Mouse (Mus musculus) thymus, postnatal 10 days (tissue): Measurements from ENCODE around the gene Gm4131.

Source experiments
- DNase-seq, 2 experiments: peaks; one replicate each; pipeline ENCODE4 v3.0.0; 2021; ENCODE audit warnings: low spot score in 2 of 2

The Gm4131 gene

DNA sequence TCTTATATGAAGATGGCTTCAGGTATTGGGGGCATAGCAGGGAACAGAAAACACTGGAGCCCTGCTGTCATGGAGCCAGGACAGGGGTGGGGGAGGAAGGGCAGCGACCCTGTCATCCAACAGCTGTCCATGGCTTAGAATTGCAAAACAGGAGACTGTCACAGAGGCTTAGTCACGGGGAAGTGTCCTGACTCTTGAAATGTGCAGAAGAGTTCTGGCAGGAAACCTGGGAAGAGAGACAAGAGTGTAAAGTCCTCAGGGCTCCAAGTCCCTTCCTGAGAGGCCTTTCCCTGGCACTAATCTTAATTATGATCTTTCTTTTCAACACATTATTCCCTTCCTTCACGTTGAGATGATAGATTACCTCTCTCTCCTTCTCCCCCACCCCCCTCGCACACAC lies 16.6 kb downstream of the Gm4131 start:
- no peak for DNase-seq

DNA sequence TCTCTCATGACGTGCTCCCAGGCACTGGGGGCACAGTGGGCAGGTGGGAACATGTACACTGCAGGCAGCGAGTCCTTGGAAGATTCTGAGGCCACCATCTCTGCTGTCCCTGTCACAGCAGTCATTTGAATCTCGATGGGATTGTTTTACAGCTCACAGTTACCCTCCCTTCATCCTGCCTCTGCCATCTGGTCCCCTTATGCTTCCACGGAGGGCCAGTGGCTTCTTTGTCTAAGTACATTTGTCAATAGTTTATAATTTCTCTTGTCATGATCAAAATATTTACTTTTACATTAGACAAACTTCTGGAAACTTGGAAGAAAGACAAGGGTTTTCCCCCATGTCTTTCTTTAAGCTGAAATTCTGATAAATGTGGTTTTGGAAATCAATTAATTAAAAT lies 20.0 kb downstream of the Gm4131 start:
- DNase-seq = no peak

DNA sequence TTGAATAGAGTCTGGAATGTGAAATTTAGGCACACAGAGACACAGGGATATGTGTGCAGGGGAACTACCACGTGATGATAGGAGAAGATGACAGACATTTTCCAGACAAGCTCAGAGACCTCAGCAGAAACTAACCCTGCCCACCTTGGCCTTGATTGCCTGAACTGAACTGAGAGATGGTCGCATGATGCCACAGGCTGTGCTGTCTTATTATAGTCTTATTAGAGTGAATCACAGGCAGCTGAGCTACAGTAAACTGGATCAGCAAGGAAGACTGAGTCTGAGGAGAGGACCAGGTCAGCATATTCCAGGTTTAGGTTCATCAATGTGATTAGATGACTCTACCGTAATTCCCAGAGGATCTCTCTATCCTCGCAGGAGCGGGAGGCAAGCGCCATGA lies 20.4 kb downstream of the Gm4131 start:
- no peak for DNase-seq

DNA sequence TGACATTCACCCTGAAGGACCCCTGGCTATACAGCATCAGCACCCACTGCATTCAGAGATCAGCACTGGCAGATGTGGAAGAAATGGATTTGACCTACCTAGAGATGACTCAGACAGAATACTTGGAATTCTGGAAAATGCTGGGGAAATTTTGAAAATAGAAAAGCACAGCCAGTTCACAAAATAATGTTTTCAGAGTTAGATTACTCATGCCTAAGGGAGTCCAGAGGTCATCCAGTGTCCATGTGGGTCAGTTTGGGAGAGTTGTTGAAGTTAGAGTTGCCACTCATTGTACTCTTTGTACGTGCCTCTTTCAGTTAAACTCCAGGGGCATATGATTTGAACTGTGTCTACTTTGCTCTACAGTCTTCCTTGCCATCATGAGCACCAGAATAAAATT lies 25.0 kb downstream of the Gm4131 start:
- DNase-seq = no peak

DNA sequence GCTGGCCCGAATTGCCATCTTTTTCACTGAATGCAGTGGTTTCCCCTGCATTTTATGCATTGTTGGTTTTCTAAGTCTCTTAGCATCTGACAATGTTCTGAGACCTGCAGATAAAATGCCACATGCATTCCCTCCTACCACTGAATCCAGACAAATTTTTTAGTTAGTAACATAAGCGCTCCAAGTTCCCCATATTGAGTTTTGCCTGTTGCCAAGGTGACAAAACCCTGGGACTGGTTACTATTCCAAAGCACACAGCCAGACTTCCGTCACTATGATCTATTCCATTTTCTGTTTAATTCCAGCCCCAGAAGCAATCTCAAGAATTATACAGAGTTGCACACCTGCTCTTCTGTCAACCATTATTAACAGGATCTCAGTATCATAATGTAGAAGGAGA lies 26.9 kb downstream of the Gm4131 start:
- no peak for DNase-seq

DNA sequence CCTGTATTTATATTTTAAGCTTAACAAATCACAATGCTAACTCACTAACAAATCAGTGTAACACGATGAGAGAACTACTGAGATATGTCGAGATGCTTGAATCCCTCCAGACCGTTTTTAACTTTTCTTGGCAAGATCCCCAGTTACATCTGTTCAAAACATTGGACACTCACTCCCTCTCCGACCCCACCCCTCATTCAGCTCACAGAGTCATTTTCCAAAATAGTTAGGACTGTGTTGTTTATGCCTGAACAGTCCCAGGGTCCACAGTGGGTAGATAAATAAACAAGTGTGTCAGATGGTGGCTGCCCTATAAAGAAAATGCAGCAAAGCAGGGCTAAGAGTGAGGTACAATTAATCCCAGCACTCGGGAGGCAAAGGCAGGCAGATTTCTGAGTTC lies 29.7 kb downstream of the Gm4131 start:
- DNase-seq = no peak

DNA sequence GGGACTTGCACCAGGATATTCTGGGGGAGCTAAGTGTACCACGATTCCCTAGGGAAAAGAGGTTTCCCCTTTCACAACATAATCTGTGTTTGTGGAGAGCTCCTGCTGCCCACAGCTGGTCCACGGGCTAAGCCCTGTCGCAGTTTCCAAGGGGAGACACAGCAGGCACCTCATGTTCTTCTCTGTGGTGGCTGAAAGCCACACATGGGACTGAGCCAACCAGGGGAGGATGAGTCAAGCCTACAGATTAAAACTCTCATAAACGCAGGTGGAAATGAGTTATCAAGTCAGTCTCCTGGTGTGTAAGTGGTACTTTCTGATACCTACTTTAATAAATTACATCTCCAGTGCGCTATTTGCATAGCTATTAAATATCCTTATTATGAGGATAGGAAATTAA lies 30.6 kb downstream of the Gm4131 start:
- no peak for DNase-seq

DNA sequence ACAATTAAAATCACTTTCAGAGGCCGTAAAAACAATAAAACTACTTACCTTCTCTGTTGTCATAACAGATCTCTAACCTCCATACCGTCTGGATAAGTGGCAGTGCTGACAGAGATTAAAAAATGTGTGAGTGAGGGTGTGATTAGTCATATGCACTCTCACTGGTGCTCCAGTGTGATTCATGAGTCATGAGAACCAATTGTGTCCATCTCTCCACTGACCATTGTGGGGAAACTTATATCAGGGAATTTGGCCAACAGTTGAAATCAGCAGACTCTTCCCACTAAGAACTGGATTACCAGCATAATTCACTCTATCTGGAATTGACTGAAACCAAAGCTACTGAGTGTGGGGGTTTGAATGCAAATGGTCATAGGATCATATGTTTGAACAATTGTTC lies 35.8 kb downstream of the Gm4131 start:
- no peak for DNase-seq

DNA sequence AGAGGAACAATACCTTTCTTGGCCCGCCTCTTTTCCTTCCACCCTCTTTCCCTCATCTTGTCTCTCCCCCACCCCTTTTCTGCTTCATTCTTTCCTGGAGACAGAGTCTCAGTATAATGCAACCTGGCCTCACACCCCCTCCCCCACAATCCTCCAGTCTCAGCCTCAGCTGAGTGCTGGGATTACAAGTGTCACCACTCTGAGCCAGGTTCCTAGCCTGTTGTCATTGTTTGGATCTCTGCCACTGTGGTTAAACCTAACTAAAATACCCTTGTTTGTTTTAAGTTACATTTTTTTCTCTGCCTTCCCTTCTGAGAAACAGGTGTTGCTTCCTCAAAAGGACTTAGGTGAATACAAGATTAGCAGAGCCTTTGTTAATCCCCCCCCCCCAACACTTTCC lies 53.9 kb downstream of the Gm4131 start:
- DNase-seq = no peak

DNA sequence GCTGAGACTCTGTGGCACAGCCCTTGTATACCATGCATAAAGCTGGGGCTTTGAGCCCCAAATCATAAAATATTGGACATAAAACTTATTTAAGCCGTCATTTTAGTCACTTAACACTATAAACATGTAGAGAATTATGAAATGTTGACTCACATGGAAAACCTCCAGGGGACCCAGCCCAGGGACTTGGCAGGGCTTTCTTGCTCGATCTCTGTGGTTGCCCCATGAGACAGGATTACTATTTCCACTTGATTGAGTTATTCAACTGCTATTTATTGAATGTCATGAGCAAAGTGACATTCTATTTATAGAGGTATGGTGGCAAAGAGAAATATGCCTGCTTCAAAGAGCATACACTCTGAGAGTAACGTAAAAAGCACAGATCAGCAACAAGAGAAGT lies 57.4 kb downstream of the Gm4131 start:
- no peak for DNase-seq

DNA sequence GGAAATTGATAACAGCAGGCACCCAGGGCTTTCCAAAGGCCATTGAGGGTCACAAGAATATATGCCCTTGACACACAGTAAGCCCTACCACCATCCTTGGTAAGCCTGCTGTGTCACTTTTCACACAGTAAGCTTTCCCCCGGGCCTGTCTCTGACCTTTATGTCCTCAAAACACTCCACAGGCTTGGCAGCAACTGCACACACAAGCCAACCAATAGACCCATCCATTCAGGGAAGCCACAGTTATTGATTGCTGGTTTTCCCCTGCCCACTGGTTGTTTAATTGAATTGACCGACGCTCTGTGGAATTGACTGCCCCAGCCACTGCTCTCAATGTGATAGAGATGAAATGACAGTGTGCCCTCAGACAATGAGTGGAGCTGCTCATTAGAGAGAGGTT lies 60.5 kb downstream of the Gm4131 start:
- no peak for DNase-seq

DNA sequence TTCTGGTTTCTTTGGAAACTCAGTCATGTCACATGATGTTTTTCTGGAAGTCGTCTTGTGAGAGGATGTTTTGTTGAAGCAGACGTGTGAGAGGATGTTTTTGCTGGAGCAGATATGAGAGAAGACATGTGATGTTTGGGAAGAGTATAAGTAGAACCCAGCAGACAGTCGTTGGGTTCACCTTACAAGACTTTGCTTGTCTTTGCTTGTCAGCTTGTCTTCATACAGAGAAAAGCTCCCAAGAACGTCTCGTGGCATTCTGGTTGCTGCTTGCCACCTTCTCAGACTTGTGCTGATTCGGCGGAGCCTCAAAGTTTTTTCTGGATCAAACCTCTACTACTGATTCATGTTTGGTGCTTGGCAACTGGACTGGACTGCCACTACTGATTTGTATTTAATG lies 69.3 kb downstream of the Gm4131 start:
- DNase-seq = no peak

DNA sequence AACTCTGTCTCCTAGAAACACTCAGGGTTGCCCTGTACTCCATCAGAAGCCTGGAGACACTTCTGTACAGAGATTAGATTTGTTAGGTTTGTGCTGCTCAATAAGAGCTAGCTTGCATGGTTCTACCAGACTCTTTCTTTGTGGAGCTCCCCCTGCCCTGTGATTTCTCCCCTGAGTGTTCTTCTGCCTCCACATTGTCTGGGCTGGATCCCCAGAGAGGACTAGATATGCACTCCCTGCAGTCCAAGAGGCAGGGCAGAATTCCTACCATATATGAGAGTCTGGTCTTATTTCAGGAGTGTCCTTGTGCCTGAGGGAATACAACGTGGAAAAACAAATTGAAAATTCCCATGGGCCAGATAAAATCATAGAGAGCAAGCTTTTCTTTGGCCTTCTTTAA lies 70.2 kb downstream of the Gm4131 start:
- DNase-seq = no peak

DNA sequence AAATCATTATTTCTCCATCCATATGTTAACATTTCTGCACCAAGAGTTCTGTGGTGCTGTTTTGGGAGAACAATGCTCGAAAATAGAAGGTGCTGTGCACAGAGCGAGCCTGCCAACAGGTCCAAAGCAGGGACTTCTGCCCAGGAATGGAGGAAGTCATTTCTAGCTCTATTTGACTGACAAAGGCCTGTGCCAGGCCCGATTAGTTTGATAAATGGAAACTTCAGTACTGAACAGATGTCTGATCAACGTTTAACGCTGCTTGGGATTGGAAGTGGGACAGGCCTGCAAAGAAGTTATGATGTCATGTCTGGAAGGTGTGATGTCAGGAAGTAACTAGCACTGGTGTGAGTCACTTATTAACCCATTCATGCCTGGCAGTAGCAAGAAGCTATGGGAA lies 73.3 kb downstream of the Gm4131 start:
- no peak for DNase-seq

DNA sequence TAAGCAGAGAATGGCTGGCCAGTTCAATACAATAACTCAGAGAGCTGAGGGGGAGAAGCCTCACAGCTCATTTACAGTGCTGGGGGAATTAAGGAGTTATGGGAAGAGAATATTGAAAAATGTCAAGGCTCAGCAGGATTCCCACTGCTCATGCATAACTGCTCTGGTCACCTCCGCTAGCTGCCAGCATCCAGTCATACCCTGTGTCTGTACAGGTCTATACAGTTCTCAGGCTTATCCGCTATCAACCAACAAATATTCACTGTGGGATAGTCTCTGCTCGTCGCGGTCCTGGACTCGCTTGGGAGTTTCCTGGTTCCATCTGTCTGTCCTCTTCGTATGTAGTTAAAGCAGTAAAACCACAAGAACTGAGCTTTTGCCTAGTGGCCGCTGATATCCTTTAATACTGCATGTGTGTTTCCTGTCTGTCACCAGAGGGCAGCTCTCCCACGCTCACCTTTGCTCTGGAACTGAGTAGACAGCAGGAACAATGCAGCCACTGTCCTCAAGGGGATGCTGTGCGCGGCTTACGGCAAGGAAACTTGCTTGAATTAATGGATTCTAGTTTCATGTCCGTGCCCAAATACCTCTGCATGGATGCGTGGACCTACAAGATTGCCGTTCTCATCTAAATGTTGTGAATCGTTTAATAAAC lies 74.4 kb downstream of the Gm4131 start:
- DNase-seq = peak; percentile 15 to 33

DNA sequence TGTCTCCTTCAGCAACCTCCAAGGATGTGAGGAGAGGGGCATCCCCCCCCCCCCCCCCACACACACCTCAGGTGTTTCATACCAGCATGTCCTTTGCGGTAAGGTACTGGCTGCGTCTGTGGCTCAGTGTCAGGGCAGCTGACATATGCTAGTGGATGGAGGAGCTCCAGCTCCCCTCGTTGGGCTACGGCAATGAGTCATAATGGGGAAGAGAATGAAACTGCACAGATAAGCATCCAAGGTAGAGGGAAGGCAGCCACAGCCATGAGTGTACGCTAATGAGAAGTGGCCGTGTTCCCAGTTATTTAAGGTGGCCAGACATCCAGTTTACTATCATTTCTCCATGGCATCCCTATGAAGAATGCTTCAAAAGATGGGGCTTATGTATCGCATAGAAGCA lies 78.5 kb downstream of the Gm4131 start:
- DNase-seq = no peak

DNA sequence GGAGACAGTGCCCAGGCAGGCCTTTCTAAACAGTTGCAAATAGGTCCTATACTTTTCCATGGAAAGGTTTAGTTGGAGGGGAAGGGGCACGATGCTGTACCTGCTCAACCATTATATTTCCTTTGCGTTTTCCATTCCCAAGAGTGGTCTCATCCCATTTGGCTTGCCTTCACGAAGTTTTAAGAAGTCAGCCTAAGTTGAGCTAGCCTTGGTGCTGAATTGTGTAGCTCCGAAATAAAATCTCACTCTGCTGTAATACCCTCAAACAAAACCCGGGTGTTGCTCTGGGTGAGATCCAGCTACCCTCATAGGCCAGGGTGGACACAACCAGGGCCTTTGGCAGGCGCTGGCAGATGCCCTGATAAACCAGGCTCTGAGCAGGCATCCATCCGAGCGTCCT lies 85.3 kb downstream of the Gm4131 start:
- DNase-seq = no peak

DNA sequence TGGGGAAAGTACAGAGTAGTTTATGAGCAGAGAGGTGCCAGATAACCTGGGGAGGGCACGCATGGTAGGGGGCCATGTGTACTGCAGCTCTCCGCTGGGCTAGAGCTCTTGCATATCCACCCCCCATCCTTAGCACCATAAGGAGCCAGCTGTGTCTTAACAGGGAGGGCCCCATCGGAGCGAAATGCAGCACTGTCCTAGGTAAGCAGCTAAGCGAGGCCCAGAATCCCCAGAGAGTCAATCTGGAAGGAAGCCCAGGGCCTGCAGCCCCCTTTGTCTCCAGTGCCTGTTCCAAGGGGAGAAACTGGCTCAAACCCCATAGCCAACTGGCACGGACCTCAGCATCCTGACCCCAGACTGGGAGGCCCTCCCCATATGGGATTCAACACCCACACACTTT lies 87.3 kb downstream of the Gm4131 start:
- no peak for DNase-seq

DNA sequence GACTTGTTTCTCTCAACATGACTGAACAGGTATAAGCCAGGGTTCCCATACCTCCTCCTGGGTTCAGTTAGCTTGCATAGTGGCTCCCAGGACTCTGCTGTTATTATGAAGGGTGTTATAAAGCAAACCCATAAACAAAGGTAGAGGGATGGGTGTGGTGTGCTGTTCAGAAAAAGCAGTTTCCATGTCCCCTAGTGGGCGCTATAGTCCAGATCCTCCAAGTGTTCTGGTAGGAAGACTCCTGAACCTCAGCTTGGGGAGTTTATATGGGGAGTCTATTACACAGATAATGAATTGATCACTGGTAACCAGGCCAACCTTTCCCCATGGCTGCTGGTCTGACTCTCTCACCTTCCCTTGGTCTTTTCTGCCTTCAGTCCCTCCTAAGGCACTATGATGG lies 92.2 kb downstream of the Gm4131 start:
- no peak for DNase-seq

DNA sequence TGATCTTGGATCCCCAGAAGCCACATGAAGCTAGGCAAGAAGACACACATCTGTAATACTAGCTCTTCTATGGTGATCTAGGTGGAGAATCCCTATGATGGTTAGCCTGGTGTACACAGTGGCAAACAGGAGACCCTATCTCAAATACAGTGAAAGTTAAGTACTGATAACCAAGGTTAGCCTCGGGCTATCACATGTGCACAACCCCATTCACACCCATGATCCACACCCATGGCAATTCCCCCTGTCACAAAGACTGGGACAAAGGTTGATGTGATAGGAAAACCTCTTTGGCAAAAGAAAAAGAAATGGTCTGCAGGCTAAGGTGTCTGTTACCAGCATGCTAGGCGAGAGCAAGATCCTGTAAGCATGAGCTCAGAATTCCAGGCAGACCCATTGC lies 94.7 kb downstream of the Gm4131 start:
- no peak for DNase-seq

DNA sequence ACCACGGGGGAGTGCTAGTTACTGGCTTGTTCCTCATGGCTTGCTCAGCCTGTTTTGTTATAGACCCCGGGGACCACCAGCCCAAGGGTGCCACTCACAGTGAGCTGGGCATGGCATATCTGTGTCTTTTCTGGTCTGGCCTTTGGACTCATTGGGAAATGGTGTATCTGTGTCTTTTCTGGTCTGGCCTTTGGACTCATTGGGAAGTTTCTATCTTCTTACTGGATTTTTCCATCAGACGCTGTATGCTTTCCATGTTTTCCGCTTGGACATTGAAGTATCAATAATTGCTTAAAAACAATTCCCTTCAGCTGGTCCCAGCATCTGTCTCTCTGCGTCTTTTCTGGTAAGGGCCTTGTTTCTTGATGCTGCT lies 98.0 kb downstream of the Gm4131 start:
- no peak for DNase-seq

DNA sequence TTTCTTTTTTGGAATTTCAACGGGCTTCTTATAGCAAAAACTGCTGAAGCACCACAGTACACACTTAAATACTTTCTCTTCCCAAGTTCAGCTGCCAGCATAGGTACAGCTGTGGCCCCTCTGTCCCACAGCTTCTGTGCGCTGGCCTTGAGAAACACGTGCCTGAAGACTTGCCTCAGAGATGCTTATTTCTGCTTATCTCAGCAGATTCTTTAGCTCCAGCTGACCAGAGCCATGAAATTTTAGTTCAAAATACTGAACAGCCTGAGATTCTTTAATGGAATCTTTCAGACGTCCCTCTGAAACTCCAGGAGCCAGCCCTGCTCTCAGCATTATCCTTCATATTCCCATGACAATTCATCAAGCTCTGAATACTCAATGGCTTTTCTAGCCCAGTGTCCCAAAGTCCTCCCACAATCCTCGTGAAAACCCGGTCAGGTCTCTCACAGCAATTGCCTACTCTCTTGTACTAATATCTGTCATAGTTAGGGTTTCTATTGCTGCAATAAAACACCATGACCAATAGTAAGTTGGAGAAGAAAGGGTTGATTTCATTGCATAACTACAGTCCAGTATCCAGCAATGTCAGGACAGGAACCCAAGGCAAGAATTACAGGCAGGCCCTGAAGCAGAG lies 98.5 kb downstream of the Gm4131 start:
- no peak for DNase-seq

DNA sequence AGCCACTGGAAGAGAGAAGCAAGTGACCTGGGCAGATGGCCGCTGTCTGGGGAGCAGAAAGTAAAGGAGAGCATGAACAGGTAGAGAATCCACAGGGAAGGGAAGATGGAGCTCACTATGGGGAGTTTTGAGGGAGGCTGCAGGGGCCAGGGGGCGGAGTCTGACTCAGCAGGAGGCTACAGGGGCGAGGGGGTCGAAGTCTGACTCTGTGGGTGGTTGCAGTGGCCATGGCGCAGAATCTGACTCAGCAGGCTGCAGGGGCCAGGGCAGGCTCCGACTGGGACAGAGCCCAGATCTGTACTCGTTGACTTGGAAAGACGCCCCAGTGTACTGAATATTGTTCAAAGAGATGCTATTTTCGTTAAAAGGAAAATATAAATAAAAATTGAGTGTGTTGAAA lies 101.8 kb downstream of the Gm4131 start:
- no peak for DNase-seq

DNA sequence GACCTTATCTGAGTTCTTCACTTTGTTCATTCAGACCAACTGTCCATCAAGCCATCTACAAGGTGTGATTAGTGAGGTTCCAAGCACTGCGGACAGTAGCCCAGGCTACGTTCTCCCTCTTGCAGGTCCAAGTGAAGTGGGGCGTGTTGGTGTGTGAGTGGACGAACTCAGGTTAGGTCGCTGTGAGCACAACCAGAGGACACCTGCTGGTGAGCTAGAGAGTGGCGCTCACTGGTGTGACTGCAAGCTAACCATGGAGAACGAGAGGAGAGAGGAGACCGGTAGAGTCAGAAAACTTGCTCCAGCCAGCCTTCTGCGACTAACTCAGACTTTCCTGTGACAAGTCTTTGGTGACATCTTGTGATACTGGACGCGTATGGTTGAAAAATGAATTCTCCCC lies 107.2 kb downstream of the Gm4131 start:
- DNase-seq = peak in 1 of 2 experiments; percentile 27
